Mouse (Mus musculus) embryo, embryonic 10.5 days (tissue): ENCODE results near the gene Mroh7.

ENCODE experiments used
- DNase-seq: peaks from one replicate; pipeline ENCODE4 v3.0.0-alpha.2; 2015; ENCODE audit warnings: low spot score

Mroh7 gene

GRCm38 (mm10) chr4:106633281-106634085 lies 97.2 kb downstream of the Mroh7 start:
- no peak for DNase-seq

- DNase-seq = no peak
Measured at GRCm38 (mm10) chr4:106632313-106632712, 98.4 kb downstream of the Mroh7 start.
